In genomic region chr4:127174900-127175278, GRCm38 (mm10) we compare ENCODE assay signal across 21 mouse cellular contexts. TPM values are rescaled to one million over a fixed set of nuclear protein-coding genes. Genes with fewer than 3 reads are reported as not detected.
DNase-seq lines count a peak whose midpoint lies in the region; ATAC-seq lines count a peak whose summit lies in the region.
"Had no signal": no experiment of that assay in that cellular context is flagged by ENCODE, and none has a peak within 500 bp of the region (broad histone marks: within the 10 kb centered on the region; RNA-seq: fewer than 3 reads in every experiment).

No protein-coding gene starts in this region.

- 61% methylated on average over 4 of the region's 4 CpGs for WGBS in midbrain, embryonic 11.5 days
- 62% methylated on average over 4 of the region's 4 CpGs for WGBS in midbrain, embryonic 14.5 days

- no peaks in the 10 kb centered on the region for H3K36me3 ChIP-seq in midbrain, embryonic 11.5 days (ENCODE audit: control insufficient read depth, insufficient read depth, low read length)
- no peaks in the 10 kb centered on the region for H3K36me3 ChIP-seq in midbrain, embryonic 14.5 days (ENCODE audit: control insufficient read depth, insufficient read depth, low read length)
- H3K36me3 ChIP-seq: neural tube, embryonic 12.5 days had no signal

- no peaks in the 10 kb centered on the region for H3K9me3 ChIP-seq in midbrain, embryonic 11.5 days (ENCODE audit: control insufficient read depth, low read length)
- H3K9me3 ChIP-seq in midbrain, embryonic 14.5 days (ENCODE audit: control insufficient read depth, low read length) = no peaks in the 10 kb centered on the region
- H3K9me3 ChIP-seq: forebrain, embryonic 13.5 days; neural tube, embryonic 12.5 days had no signal

- H3K4me3 ChIP-seq in midbrain, embryonic 11.5 days (ENCODE audit: low read depth, low read length) = no peak overlapping the region
- no peak overlapping the region for H3K4me3 ChIP-seq in midbrain, embryonic 14.5 days (replicated peaks; ENCODE audit: low read depth, low read length)
- H3K4me3 ChIP-seq: forebrain, embryonic 13.5 days; neural tube, embryonic 12.5 days had no signal

- H3K9ac ChIP-seq in midbrain, embryonic 11.5 days (ENCODE audit: low read length) = no peak overlapping the region
- H3K9ac ChIP-seq in midbrain, embryonic 14.5 days (replicated peaks; ENCODE audit: low read length) = no peak overlapping the region
- H3K9ac ChIP-seq: forebrain, embryonic 13.5 days; neural tube, embryonic 12.5 days had no signal

- peaks cover 5% of the 10 kb centered on the region for H3K4me1 ChIP-seq in midbrain, embryonic 11.5 days (ENCODE audit: control insufficient read depth, insufficient read depth, low read length)
- peaks cover 37% of the 10 kb centered on the region for H3K4me1 ChIP-seq in midbrain, embryonic 14.5 days (ENCODE audit: control insufficient read depth, insufficient read depth, low read length)

- peaks cover 7% of the 10 kb centered on the region; the same call in 1 of the 2 replicates for H3K27me3 ChIP-seq in midbrain, embryonic 11.5 days (ENCODE audit: control insufficient read depth, insufficient read depth, low read length)
- H3K27me3 ChIP-seq in midbrain, embryonic 14.5 days (ENCODE audit: control insufficient read depth, insufficient read depth, low read length) = no peaks in the 10 kb centered on the region

- no peak overlapping the region for H3K4me2 ChIP-seq in midbrain, embryonic 11.5 days
- no peak overlapping the region for H3K4me2 ChIP-seq in midbrain, embryonic 14.5 days (ENCODE audit: low read length)
- H3K4me2 ChIP-seq: forebrain, embryonic 13.5 days; neural tube, embryonic 12.5 days had no signal

- no peak for DNase-seq in frontal cortex, postnatal 14 days (ENCODE audit: low spot score in 2 of 2)
- peak; percentile 37 for DNase-seq in midbrain, embryonic 11.5 days (ENCODE audit: low spot score, missing footprints)
- no peak for DNase-seq in midbrain, embryonic 14.5 days
- DNase-seq in cerebellum, adult 8-10 months = peak; percentile 20
- DNase-seq in right cerebral cortex, postnatal 36 days (ENCODE audit: low spot score in 2 of 2) = peak; percentile 75 to 81
- no peak for DNase-seq in heart, adult 8-10 months (ENCODE audit: low spot score)
- DNase-seq: B cell, adult 2 months; heart, adult 11 months; kidney, adult 2 months; kidney, postnatal 25 days; lung, adult 2 months; lung, postnatal 36 days; spleen, adult 18-20 months; thymus, adult 2 months had no signal

- ATAC-seq in frontal cortex, adult (ENCODE audit: low TSS enrichment) = peak; percentile 25
- ATAC-seq in midbrain, embryonic 11.5 days (ENCODE audit: low FRiP score) = no peak
- no peak for ATAC-seq in midbrain, embryonic 14.5 days (ENCODE audit: low FRiP score, low TSS enrichment)
- ATAC-seq: forebrain, embryonic 13.5 days; hindbrain, postnatal 0 days had no signal

- H3K27ac ChIP-seq in midbrain, embryonic 11.5 days (ENCODE audit: low read depth, low read length) = no peak overlapping the region
- H3K27ac ChIP-seq in midbrain, embryonic 14.5 days (replicated peaks; ENCODE audit: low read depth, low read length) = no peak overlapping the region
- H3K27ac ChIP-seq: forebrain, embryonic 13.5 days; hindbrain, postnatal 0 days; neural tube, embryonic 12.5 days had no signal

RNA-seq across cellular contexts. Expression of gene Dlgap3, which starts 5.9 kb away (rescaled TPM):
- 4.0 and 4.4 TPM in 2 replicates for polyA plus RNA-seq in midbrain, embryonic 11.5 days (2014; fragmentation: Nextera tagmentation; extraction: Ambion mirVana)
- 22.3 and 25.5 TPM in 2 replicates for polyA plus RNA-seq in midbrain, embryonic 14.5 days (2014; fragmentation: Nextera tagmentation; extraction: Ambion mirVana)
- total RNA-seq in heart, adult 8-10 months (2022) = under 1 TPM; 0.06 to 0.98 (median 0.25) TPM
- total RNA-seq: hematopoietic stem cell, adult 5-6 weeks; liver, adult 2 months; monocyte, adult 5-6 weeks had no signal

RNA-seq across cellular contexts. Expression of gene Tmem35b, which starts 51.4 kb away (rescaled TPM):
- polyA plus RNA-seq in midbrain, embryonic 11.5 days (2014; fragmentation: Nextera tagmentation; extraction: Ambion mirVana) = 14.3 and 16.0 TPM in 2 replicates
- polyA plus RNA-seq in midbrain, embryonic 14.5 days (2014; fragmentation: Nextera tagmentation; extraction: Ambion mirVana) = 15.7 and 17.6 TPM in 2 replicates
- total RNA-seq in heart, adult 8-10 months (2022) = 1 to 10 TPM; 1.0 to 3.1 (median 2.4) TPM

Comparison
In these comparisons a context has a peak if more than half of its experiments do, and no peak if none do; other contexts are left out.
1. DNase-seq: peak in midbrain, embryonic 11.5 days (single experiment), cerebellum, adult 8-10 months (single experiment) and right cerebral cortex, postnatal 36 days (2 of 2); none in frontal cortex, postnatal 14 days (0 of 2), midbrain, embryonic 14.5 days (single experiment) and heart, adult 8-10 months (single experiment).